Mouse (Mus musculus): ENCODE data around the gene Olfm2.

DNA sequence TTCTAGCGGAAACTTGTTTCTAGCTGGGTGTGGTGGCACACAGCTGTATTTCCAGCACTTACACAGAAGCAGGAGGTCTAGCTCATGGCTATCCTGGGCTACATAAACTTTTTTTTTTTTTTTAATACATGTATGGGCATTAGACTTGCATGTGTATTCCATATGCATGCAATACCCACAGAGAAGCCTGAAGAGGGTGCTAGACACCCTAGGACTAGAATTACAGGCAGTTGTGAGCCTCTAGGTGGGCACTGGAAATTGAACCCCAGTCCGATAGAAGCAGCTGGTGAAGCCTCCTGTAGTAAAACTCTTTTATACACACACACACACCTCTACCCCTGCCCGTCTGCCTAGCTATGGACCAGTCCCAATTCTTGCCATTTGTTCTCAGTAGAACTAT, 92.3 kb downstream of the Olfm2 start:
- TF ChIP-seq POLR2A (IDR thresholded peaks at IDR 0.05; ENCODE audit: borderline replicate concordance, extremely low read depth, insufficient read depth, insufficient read length, poor library complexity, severe bottlenecking) (no peak), CTCF (IDR thresholded peaks at IDR 0.05; ENCODE audit: borderline replicate concordance, extremely low read depth, insufficient read depth, insufficient read length) (no peak)
